ENCODE assay signal across 15 mouse cellular contexts in the genomic region with DNA sequence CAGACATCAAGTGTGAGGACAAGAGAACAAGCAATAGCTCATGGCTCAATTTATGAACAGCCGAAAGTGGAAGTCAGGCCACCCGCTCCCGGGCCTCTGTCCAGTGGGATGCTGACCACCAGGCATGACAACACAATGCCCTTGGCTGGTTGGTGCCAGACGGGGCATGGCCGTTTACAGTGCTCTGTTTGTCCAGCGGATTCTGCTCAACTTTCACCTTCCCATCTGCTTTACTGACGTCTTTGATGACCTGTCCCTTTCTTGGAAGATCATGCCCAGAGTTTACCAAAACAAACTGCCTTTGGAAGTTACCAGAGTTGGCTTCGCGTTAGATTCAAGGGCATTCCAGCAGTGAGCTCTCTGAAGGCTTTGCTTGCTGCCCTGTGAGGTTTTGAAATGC.
"Had no signal": no experiment of that assay in that cellular context is flagged by ENCODE, and none has a peak within 500 bp of the region (broad histone marks: within the 10 kb centered on the region; RNA-seq: fewer than 3 reads in every experiment).

No protein-coding gene starts in this region.

- H3K27me3 ChIP-seq: limb, embryonic 13.5 days had no signal

- DNase-seq: kidney, adult 9 months; kidney, postnatal 14 days; kidney, postnatal 4 days; liver; liver, postnatal 0 days; lung, embryonic 14.5 days; midbrain, embryonic 14.5 days; retina, postnatal 1 day; thymus, adult 18-20 months; thymus, postnatal 36 days had no signal

- H3K9me3 ChIP-seq: limb, embryonic 10.5 days had no signal

- H3K27ac ChIP-seq: limb, embryonic 10.5 days; limb, embryonic 13.5 days; liver, embryonic 14.5 days; macrophage had no signal

- H3K9ac ChIP-seq: limb, embryonic 13.5 days; liver, embryonic 14.5 days; liver, postnatal 0 days; lung, embryonic 14.5 days had no signal

- H3K4me2 ChIP-seq: limb, embryonic 13.5 days; lung, embryonic 14.5 days had no signal

- ATAC-seq: liver, postnatal 0 days; lung, postnatal 0 days had no signal

- H3K4me3 ChIP-seq: limb, embryonic 10.5 days; limb, embryonic 13.5 days had no signal
